Mouse (Mus musculus) ES-E14 (cell line): ENCODE data around the gene Nt5c2.

Source experiments
- CHD2 ChIP-seq: IDR thresholded peaks from 2 replicates; pipeline ENCODE4 v1.6.1; 2014; ENCODE audit warnings: mild to moderate bottlenecking, low read depth, low read length, inconsistent platforms
- ZNF384 ChIP-seq: IDR thresholded peaks from 2 replicates; pipeline ENCODE4 v1.6.1; 2012; ENCODE audit warnings: low read depth, low read length, inconsistent platforms

DNA sequence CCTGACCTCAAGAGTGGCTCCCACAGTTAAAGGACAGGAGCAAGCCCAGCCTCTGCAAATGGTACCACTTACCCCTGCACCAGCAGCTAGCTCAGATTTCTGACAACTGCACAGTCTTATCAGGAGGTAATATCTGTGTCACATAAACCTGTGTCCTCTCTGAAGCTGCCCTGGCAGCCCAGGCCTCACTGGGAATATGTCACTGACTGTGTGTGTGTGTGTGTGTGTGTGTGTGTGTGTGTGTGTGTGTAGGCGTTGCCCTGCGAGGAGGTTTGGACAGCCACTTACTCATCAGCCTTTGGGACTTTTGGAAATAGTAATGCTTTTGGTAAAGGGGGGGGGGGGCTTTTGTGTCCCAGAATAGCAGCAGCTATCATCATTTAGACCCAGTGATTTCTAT, 171.9 kb downstream of the Nt5c2 start:
- TF ChIP-seq ZNF384 (no peak), CHD2 (no peak)
